ENCODE assay signal across 21 mouse cellular contexts in the genomic region with DNA sequence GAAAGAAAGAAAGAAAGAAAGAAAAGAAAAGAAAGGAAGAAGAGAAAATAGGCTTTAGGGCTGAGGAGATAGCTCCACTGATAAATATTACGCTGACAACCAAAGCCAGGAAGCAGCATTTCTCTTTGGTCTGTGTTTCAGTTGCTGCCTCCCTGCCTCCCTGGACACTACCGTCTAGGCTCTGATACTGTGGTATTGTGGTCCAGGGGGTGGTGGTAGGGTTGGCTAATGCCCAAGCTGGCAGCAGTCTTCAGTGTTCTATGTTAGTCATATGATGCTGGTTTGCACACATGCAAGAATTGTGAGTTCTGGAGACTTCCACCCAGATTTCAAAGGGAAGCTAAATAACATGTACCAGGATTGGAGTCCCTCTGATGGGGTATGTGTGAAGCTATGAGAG. TPM values are rescaled to one million over a fixed set of nuclear protein-coding genes. Genes with fewer than 3 reads are reported as not detected.
"Had no signal": no experiment of that assay in that cellular context is flagged by ENCODE, and none has a peak within 500 bp of the region (broad histone marks: within the 10 kb centered on the region; RNA-seq: fewer than 3 reads in every experiment).

No protein-coding gene starts in this region.

- H3K4me2 ChIP-seq: lung, embryonic 15.5 days; midbrain, embryonic 13.5 days; midbrain, embryonic 15.5 days; neural tube, embryonic 12.5 days; stomach, embryonic 15.5 days had no signal

- H3K9me3 ChIP-seq: lung, embryonic 15.5 days; midbrain, embryonic 10.5 days; midbrain, embryonic 13.5 days; midbrain, embryonic 15.5 days; neural tube, embryonic 12.5 days; stomach, embryonic 15.5 days had no signal

- H3K9ac ChIP-seq: liver, embryonic 14.5 days; lung, embryonic 15.5 days; midbrain, embryonic 13.5 days; midbrain, embryonic 15.5 days; neural tube, embryonic 12.5 days; stomach, embryonic 15.5 days had no signal

- H3K4me1 ChIP-seq: lung, embryonic 15.5 days; megakaryocyte, embryonic 14.5 days; midbrain, embryonic 10.5 days; midbrain, embryonic 13.5 days; midbrain, embryonic 15.5 days; neural tube, embryonic 12.5 days; stomach, embryonic 15.5 days had no signal

- DNase-seq: lung, adult 2 months; lung, postnatal 14 days; lung, postnatal 36 days; right cerebral cortex, postnatal 14 days; thymus, adult 2 months; thymus, postnatal 25 days had no signal

- H3K4me3 ChIP-seq: lung, embryonic 15.5 days; megakaryocyte, embryonic 14.5 days; midbrain, embryonic 10.5 days; midbrain, embryonic 13.5 days; midbrain, embryonic 15.5 days; neural tube, embryonic 12.5 days; stomach, embryonic 15.5 days had no signal

- H3K36me3 ChIP-seq: lung, embryonic 15.5 days; midbrain, embryonic 10.5 days; midbrain, embryonic 13.5 days; midbrain, embryonic 15.5 days; neural tube, embryonic 12.5 days; stomach, embryonic 15.5 days had no signal

- H3K27me3 ChIP-seq: lung, embryonic 15.5 days; midbrain, embryonic 13.5 days; midbrain, embryonic 15.5 days; neural tube, embryonic 12.5 days; stomach, embryonic 15.5 days had no signal

- H3K27ac ChIP-seq: liver, embryonic 14.5 days; lung, embryonic 15.5 days; macrophage; midbrain, embryonic 10.5 days; midbrain, embryonic 13.5 days; midbrain, embryonic 15.5 days; neural tube, embryonic 12.5 days; stomach, embryonic 15.5 days; stomach, postnatal 0 days had no signal

- ATAC-seq: lung, postnatal 0 days; midbrain, embryonic 13.5 days; midbrain, embryonic 15.5 days had no signal

RNA-seq across cellular contexts. Expression of a gene that starts 43.7 kb away (rescaled TPM):
- total RNA-seq: midbrain, postnatal 0 days; monocyte, adult 5-6 weeks; neutrophil, adult 5-6 weeks had no signal
- polyA plus RNA-seq: lung, postnatal 0 days; macrophage; spleen, adult 2 months; stomach, postnatal 0 days had no signal
